Mouse (Mus musculus): ENCODE measurements at regions not wholly inside any gene's neighbourhood (a gene's known extent, or its start where the extent isn't known, plus 50 kb on each side); places are given as distances from the start of the nearest gene placed in this dataset.

- TF ChIP-seq CTCF (IDR thresholded peaks at IDR 0.05; ENCODE audit: insufficient read depth, low read depth, low read length), result no peak
- no peak for TF ChIP-seq POLR2A (IDR thresholded peaks at IDR 0.05; ENCODE audit: insufficient read depth, low read depth, low read length)
Observed at GRCm38 (mm10) chr17:88142809-88143208, 77.7 kb upstream of the Fbxo11 start.

All from olfactory bulb, adult 2 months (tissue).